Mouse (Mus musculus) cerebellum, adult 2 months (tissue): ENCODE results near the gene Rnls.

Experiments used
- CTCF ChIP-seq: fragments of 200-500 bp; IDR thresholded peaks from 2 replicates; pipeline ENCODE4 v1.5.1; 2011; ENCODE audit warnings: low read depth, mild to moderate bottlenecking, control low read depth, low read length, moderate library complexity, borderline replicate concordance; ENCODE audit not compliant: insufficient read depth
- POLR2A ChIP-seq: fragments of 200-500 bp; IDR thresholded peaks from 2 replicates; pipeline ENCODE4 v1.6.1; 2011; ENCODE audit warnings: low read length, control low read depth, borderline replicate concordance; ENCODE audit not compliant: insufficient read depth

- TF ChIP-seq POLR2A (no peak), CTCF (no peak)
Measured at GRCm38 (mm10) chr19:33252226-33252625, 139.9 kb downstream of the Rnls start.
